Mouse (Mus musculus) stomach, postnatal 0 days (tissue): ENCODE results near the gene Taar9. TPM values are rescaled to one million over a fixed set of nuclear protein-coding genes. Genes with fewer than 3 reads are reported as not detected.

Experiments
- ATAC-seq: fragments of 200-750 bp; cut with Nextera tagmentation; 2 replicates; pipeline ENCODE4 v1.8.0; 2017; ENCODE audit not compliant: low FRiP score, low TSS enrichment
- DNase-seq: peaks from one replicate; pipeline ENCODE4 v3.0.0-alpha.2; 2016; ENCODE audit warnings: low spot score
- H3K27ac ChIP-seq: fragments of 300-500 bp; sonication (generic); replicated peaks from 2 replicates; pipeline ENCODE4 v1.5.1; 2014; ENCODE audit warnings: mild to moderate bottlenecking, control low read depth
- H3K27me3 ChIP-seq: fragments of 300-500 bp; sonication (generic); 2 replicates; pipeline ENCODE4 v1.6.1; 2014; ENCODE audit warnings: low read length; ENCODE audit not compliant: control insufficient read depth, insufficient read depth
- H3K36me3 ChIP-seq: fragments of 300-500 bp; sonication (generic); 2 replicates; pipeline ENCODE4 v1.6.1; 2014; ENCODE audit warnings: low read length, mixed read lengths; ENCODE audit not compliant: control insufficient read depth, insufficient read depth
- H3K4me1 ChIP-seq: fragments of 300-500 bp; sonication (generic); replicated peaks from 2 replicates; pipeline ENCODE4 v1.6.1; 2014; ENCODE audit warnings: antibody characterized with exemption; ENCODE audit not compliant: control insufficient read depth, insufficient read depth
- H3K4me2 ChIP-seq: fragments of 300-500 bp; sonication (generic); replicated peaks from 2 replicates; pipeline ENCODE4 v1.6.1; 2014; ENCODE audit warnings: low read depth, mild to moderate bottlenecking, control low read depth, moderate library complexity
- H3K4me3 ChIP-seq: fragments of 300-500 bp; sonication (generic); 2 replicates; pipeline ENCODE4 v1.5.1; 2014; ENCODE audit warnings: low read depth, low read length, control low read depth
- H3K9ac ChIP-seq: fragments of 300-500 bp; sonication (generic); 2 replicates; pipeline ENCODE4 v1.6.1; 2014; ENCODE audit warnings: mild to moderate bottlenecking, low read length, control low read depth, mixed read lengths
- H3K9me3 ChIP-seq: fragments of 300-500 bp; sonication (generic); 2 replicates; pipeline ENCODE4 v1.6.1; 2016; ENCODE audit warnings: low read length; ENCODE audit not compliant: control insufficient read depth
- CTCF ChIP-seq: IDR thresholded peaks from 2 replicates; pipeline ENCODE4 v1.5.1; 2016; ENCODE audit warnings: antibody characterized with exemption, low read depth, mild to moderate bottlenecking, moderate library complexity
- EP300 ChIP-seq: optimal IDR thresholded peaks from 2 replicates; pipeline ENCODE3; 2016; ENCODE audit warnings: antibody characterized with exemption
- WGBS: fragments of 180-500 bp; shearing (Covaris S2); extraction: QIAGEN DNeasy Blood & Tissue Kit; methylation state at CpG from one replicate; pipeline ENCODE4 v1.1.7; 2014; 5-methylcytosine and 5-hydroxymethylcytosine counted together
- polyA plus RNA-seq: library from polyadenylated mRNA; unstranded; fragments of >200 nt; fragmentation: Nextera tagmentation; extraction: Ambion mirVana; gene quantifications from 2 replicates; pipeline ENCODE4 v1.2.1, GENCODE M21; 2015

Gene Taar9
- polyA plus RNA-seq, 1 experiment from 2014 or later, result not detected

DNA sequence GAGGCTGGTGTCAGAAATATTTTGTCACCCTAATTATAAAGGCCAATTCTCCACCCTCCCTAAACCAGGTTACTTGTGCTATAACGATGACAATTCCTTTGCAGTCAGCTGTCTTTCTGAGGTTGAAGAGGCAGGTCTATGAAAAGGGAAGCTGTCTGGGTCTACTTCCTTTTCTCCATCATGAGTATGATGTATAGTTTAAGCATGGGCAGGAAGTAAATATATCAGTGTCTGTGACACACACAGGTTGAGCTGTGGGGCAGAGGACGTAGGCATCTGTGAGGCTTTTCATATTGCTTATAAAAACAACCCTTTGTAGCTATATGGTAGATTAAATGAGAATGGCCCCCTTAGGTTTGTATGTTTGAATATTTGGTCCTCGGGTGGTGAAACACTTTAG is 50.3 kb downstream of the Taar9 start:
- no peaks in the 10 kb centered on the region for H3K27me3 ChIP-seq
- DNase-seq (no peak), ATAC-seq (no peak)
- H3K4me1 ChIP-seq, result no peaks in the 10 kb centered on the region
- no peak for TF ChIP-seq EP300
- no peak for TF ChIP-seq CTCF
- no peaks in the 10 kb centered on the region for H3K9me3 ChIP-seq
- no peak overlapping the region for H3K27ac ChIP-seq
- no peak overlapping the region for H3K4me2 ChIP-seq
- no peak overlapping the region for H3K9ac ChIP-seq
- WGBS, result 82% methylated on average over 3 of the region's 3 CpGs
- H3K36me3 ChIP-seq, result no peaks in the 10 kb centered on the region
- H3K4me3 ChIP-seq, result no peak overlapping the region

Other genes starting within 250 kb of the Taar9 start
- 2.3 and 3.0 TPM in 2 replicates for gene Vnn1, start 214.8 kb downstream of the Taar9 start, polyA plus RNA-seq
- gene Taar1, start 189.2 kb downstream of the Taar9 start, polyA plus RNA-seq, result not detected in 2 replicates
- not detected in 2 replicates for gene Taar2, start 171.0 kb downstream of the Taar9 start, polyA plus RNA-seq
- not detected in 2 replicates for gene Taar3, start 160.0 kb downstream of the Taar9 start, polyA plus RNA-seq
- gene Taar4, start 149.0 kb downstream of the Taar9 start, polyA plus RNA-seq, result 0.10 TPM in 1 of 2 replicates, not detected in the other
- gene Taar5, start 138.8 kb downstream of the Taar9 start, polyA plus RNA-seq, result not detected in 2 replicates
- not detected in 2 replicates for gene Taar6, start 123.9 kb downstream of the Taar9 start, polyA plus RNA-seq
- gene Taar7a, start 116.1 kb downstream of the Taar9 start, polyA plus RNA-seq, result not detected in 2 replicates
- not detected in 2 replicates for gene Taar7b, start 109.6 kb downstream of the Taar9 start, polyA plus RNA-seq
- gene Taar7d, start 82.3 kb downstream of the Taar9 start, polyA plus RNA-seq, result not detected in 2 replicates
- gene Taar7e, start 71.9 kb downstream of the Taar9 start, polyA plus RNA-seq, result not detected in 2 replicates
- not detected in 2 replicates for gene Taar7f, start 60.0 kb downstream of the Taar9 start, polyA plus RNA-seq
- gene Taar8a, start 33.0 kb downstream of the Taar9 start, polyA plus RNA-seq, result not detected in 2 replicates
- gene Taar8b, start 17.2 kb downstream of the Taar9 start, polyA plus RNA-seq, result not detected in 2 replicates
- gene Taar8c, start 7.6 kb downstream of the Taar9 start, polyA plus RNA-seq, result not detected in 2 replicates
- gene Stx7, start 39.8 kb upstream of the Taar9 start, polyA plus RNA-seq, result 73.3 and 82.1 TPM in 2 replicates
- 3.4 and 3.5 TPM in 2 replicates for gene Moxd1, start 114.0 kb upstream of the Taar9 start, polyA plus RNA-seq